27 mouse cellular contexts compared by ENCODE assay signal in genomic region chr7:25192110-25192509, GRCm38 (mm10). TPM values are rescaled to one million over a fixed set of nuclear protein-coding genes. Genes with fewer than 3 reads are reported as not detected.
DNase-seq lines count a peak whose midpoint lies in the region; ATAC-seq and TF ChIP-seq lines count a peak whose summit lies in the region.
"Had no signal": no experiment of that assay in that cellular context is flagged by ENCODE, and none has a peak within 500 bp of the region (broad histone marks: within the 10 kb centered on the region; RNA-seq: fewer than 3 reads in every experiment).

No protein-coding gene starts in this region.

- 80% methylated on average over 8 of the region's 8 CpGs for WGBS in hindbrain, embryonic 13.5 days
- WGBS in hindbrain, embryonic 11.5 days, result 76% methylated on average over 8 of the region's 8 CpGs

- ATAC-seq in hindbrain, embryonic 13.5 days (ENCODE audit: low FRiP score), result no peak
- no peak for ATAC-seq in hindbrain, embryonic 11.5 days (ENCODE audit: low FRiP score)
- ATAC-seq: forebrain, embryonic 15.5 days; intestine, postnatal 0 days had no signal

- H3K9ac ChIP-seq in hindbrain, embryonic 13.5 days, result no peak overlapping the region
- no peak overlapping the region for H3K9ac ChIP-seq in hindbrain, embryonic 11.5 days (ENCODE audit: low read depth, low read length)
- H3K9ac ChIP-seq in ES-E14 (ENCODE audit: insufficient read depth, low read depth, low read length, poor library complexity, severe bottlenecking), result peak overlapping the region; percentile 16; the same call in 1 of the 2 replicates
- H3K9ac ChIP-seq: embryonic facial prominence, embryonic 13.5 days; forebrain, embryonic 15.5 days; heart, embryonic 12.5 days; liver, embryonic 15.5 days; lung, embryonic 15.5 days; neural tube, embryonic 12.5 days; stomach, embryonic 15.5 days had no signal

- DNase-seq in hindbrain, embryonic 11.5 days (ENCODE audit: low spot score), result no peak
- peak; percentile 15 for DNase-seq in 3T3-L1 (ENCODE audit: low read depth, low spot score)
- peak; percentile 47 for DNase-seq in ES-E14 (ENCODE audit: low read depth, low spot score)
- peak; percentile 73 for DNase-seq in brain, embryonic 14.5 days (ENCODE audit: low read depth)
- DNase-seq in left cerebral cortex, postnatal 25 days (ENCODE audit: low spot score in 2 of 2), result no peak
- DNase-seq in thymus, adult 18-20 months, result no peak
- DNase-seq in embryo, embryonic 9.5 days (ENCODE audit: extremely low spot score), result no peak
- DNase-seq: adrenal gland, adult 2 months; cerebellum, adult 18-20 months; cerebellum, postnatal 25 days; gastrocnemius, postnatal 25 days; heart, adult 18-20 months; heart, postnatal 10 days; kidney, postnatal 36 days; layer of hippocampus, postnatal 36 days; lung, postnatal 4 days; right cerebral cortex, postnatal 4 days had no signal

- H3K27me3 ChIP-seq in hindbrain, embryonic 13.5 days, result peaks cover 3% of the 10 kb centered on the region; the same call in 1 of the 2 replicates
- no peaks in the 10 kb centered on the region for H3K27me3 ChIP-seq in hindbrain, embryonic 11.5 days (ENCODE audit: control insufficient read depth, insufficient read depth, low read length)
- H3K27me3 ChIP-seq: embryonic facial prominence, embryonic 13.5 days; forebrain, embryonic 15.5 days; liver, embryonic 15.5 days; lung, embryonic 15.5 days; neural tube, embryonic 12.5 days; stomach, embryonic 15.5 days had no signal

- no peak for TF ChIP-seq POLR2A in brain, embryonic 14.5 days (IDR thresholded peaks at IDR 0.05; ENCODE audit: borderline replicate concordance, extremely low read depth, insufficient read depth, insufficient read length, poor library complexity, severe bottlenecking)

- no peak overlapping the region for H3K4me3 ChIP-seq in hindbrain, embryonic 13.5 days
- H3K4me3 ChIP-seq in hindbrain, embryonic 11.5 days (ENCODE audit: low read depth, low read length), result no peak overlapping the region
- peak overlapping the region in 1 of 2 experiments; percentile 36; a peak in 3 of 4 replicates for H3K4me3 ChIP-seq in ES-E14 (ENCODE audit: insufficient read depth in 1 of 2, low read depth in 1 of 2, low read length in 2 of 2, poor library complexity in 1 of 2, severe bottlenecking in 1 of 2)
- H3K4me3 ChIP-seq: embryonic facial prominence, embryonic 13.5 days; erythroblast, embryonic 14.5 days; forebrain, embryonic 15.5 days; heart, embryonic 12.5 days; liver, embryonic 15.5 days; lung, embryonic 15.5 days; neural tube, embryonic 12.5 days; stomach, embryonic 15.5 days had no signal

- no peaks in the 10 kb centered on the region for H3K9me3 ChIP-seq in hindbrain, embryonic 13.5 days
- H3K9me3 ChIP-seq in hindbrain, embryonic 11.5 days (ENCODE audit: control insufficient read depth, low read length), result no peaks in the 10 kb centered on the region
- no peaks in the 10 kb centered on the region for H3K9me3 ChIP-seq in ES-E14 (ENCODE audit: control insufficient read depth, insufficient read depth, low read depth, low read length)
- H3K9me3 ChIP-seq: embryonic facial prominence, embryonic 13.5 days; forebrain, embryonic 15.5 days; heart, embryonic 12.5 days; liver, embryonic 15.5 days; lung, embryonic 15.5 days; neural tube, embryonic 12.5 days; stomach, embryonic 15.5 days had no signal

- 0 out of 2 replicates have a peak overlapping the region, but pooled peaks have one; percentile 8 for H3K27ac ChIP-seq in hindbrain, embryonic 13.5 days
- H3K27ac ChIP-seq in hindbrain, embryonic 11.5 days (ENCODE audit: low read depth, low read length), result no peak overlapping the region
- peak overlapping the region; percentile 67 for H3K27ac ChIP-seq in ES-E14 (ENCODE audit: insufficient read depth, low read depth, low read length, poor library complexity, severe bottlenecking)
- H3K27ac ChIP-seq: embryonic facial prominence, embryonic 13.5 days; forebrain, embryonic 15.5 days; liver, embryonic 15.5 days; lung, embryonic 15.5 days; neural tube, embryonic 12.5 days; stomach, embryonic 15.5 days had no signal

- H3K36me3 ChIP-seq in hindbrain, embryonic 13.5 days, result no peaks in the 10 kb centered on the region
- H3K36me3 ChIP-seq in hindbrain, embryonic 11.5 days (ENCODE audit: control insufficient read depth, insufficient read depth, low read length), result no peaks in the 10 kb centered on the region
- H3K36me3 ChIP-seq in ES-E14 (ENCODE audit: control insufficient read depth, insufficient read depth, low read length, poor library complexity, severe bottlenecking), result no peaks in the 10 kb centered on the region
- H3K36me3 ChIP-seq: embryonic facial prominence, embryonic 13.5 days; forebrain, embryonic 15.5 days; heart, embryonic 12.5 days; liver, embryonic 15.5 days; lung, embryonic 15.5 days; neural tube, embryonic 12.5 days; stomach, embryonic 15.5 days had no signal

- TF ChIP-seq CTCF in brain, embryonic 14.5 days (IDR thresholded peaks at IDR 0.05; ENCODE audit: borderline replicate concordance, extremely low read depth, insufficient read depth, insufficient read length), result no peak

- no peak overlapping the region for H3K4me2 ChIP-seq in hindbrain, embryonic 13.5 days
- H3K4me2 ChIP-seq in hindbrain, embryonic 11.5 days (replicated peaks; ENCODE audit: low read depth, low read length), result no peak overlapping the region
- H3K4me2 ChIP-seq: embryonic facial prominence, embryonic 13.5 days; forebrain, embryonic 15.5 days; heart, embryonic 12.5 days; liver, embryonic 15.5 days; lung, embryonic 15.5 days; neural tube, embryonic 12.5 days; stomach, embryonic 15.5 days had no signal

- in situ Hi-C loops in ES-E14 (cut with MboI; ENCODE audit: low sequenced_read_pairs in 2 of 2, unreplicated experiment in 2 of 2), result no loop called here

- no peaks in the 10 kb centered on the region for H3K4me1 ChIP-seq in hindbrain, embryonic 13.5 days (replicated peaks)
- H3K4me1 ChIP-seq in hindbrain, embryonic 11.5 days (replicated peaks; ENCODE audit: control insufficient read depth, insufficient read depth, low read length), result no peaks in the 10 kb centered on the region
- H3K4me1 ChIP-seq in ES-E14 (ENCODE audit: control insufficient read depth in 2 of 2, insufficient read depth in 2 of 2, low read length in 2 of 2, poor library complexity in 1 of 2), result peaks cover 11 to 16% of the 10 kb centered on the region in 2 experiments
- H3K4me1 ChIP-seq: embryonic facial prominence, embryonic 13.5 days; heart, embryonic 12.5 days; lung, embryonic 15.5 days; neural tube, embryonic 12.5 days; stomach, embryonic 15.5 days had no signal

- intact Hi-C loops in left cerebral cortex, postnatal 25 days (cut with DNase I), result no loop called here

TF ChIP-seq in ES-E14, 5 proteins besides CTCF, POLR2A, EP300 and RAD21:
- TF ChIP-seq CHD2 (IDR thresholded peaks at IDR 0.05; ENCODE audit: low read depth, low read length) (0 out of 2 replicates have a peak, but pooled peaks have one; percentile 48), MAFK (IDR thresholded peaks at IDR 0.05; ENCODE audit: insufficient read depth, low read depth, low read length) (no peak)

RNA-seq across cellular contexts. Expression of gene Pou2f2, which starts 12.6 kb away (rescaled TPM):
- polyA plus RNA-seq in hindbrain, embryonic 13.5 days (2015; fragmentation: Nextera tagmentation; extraction: Ambion mirVana), result 33.2 and 39.7 TPM in 2 replicates
- polyA plus RNA-seq in hindbrain, embryonic 11.5 days (2014; fragmentation: Nextera tagmentation; extraction: Ambion mirVana), result 40.1 and 51.9 TPM in 2 replicates
- 2.4 and 2.9 TPM in 2 replicates for total RNA-seq in ES-E14 (2012; rRNA removed)
- 44.6 and 57.5 TPM in 2 replicates for polyA plus RNA-seq in brain, embryonic 14.5 days (2012; rRNA removed)
- 10 to 100 TPM; 11.8 to 13.7 TPM for total RNA-seq in left cerebral cortex, postnatal 25 days (2021)

RNA-seq across cellular contexts. Expression of gene Dedd2, which starts 28.3 kb away (rescaled TPM):
- polyA plus RNA-seq in hindbrain, embryonic 13.5 days (2015; fragmentation: Nextera tagmentation; extraction: Ambion mirVana), result 14.0 and 15.4 TPM in 2 replicates
- 7.3 and 8.5 TPM in 2 replicates for polyA plus RNA-seq in hindbrain, embryonic 11.5 days (2014; fragmentation: Nextera tagmentation; extraction: Ambion mirVana)
- 22.8 and 31.3 TPM in 2 replicates for total RNA-seq in ES-E14 (2012; rRNA removed)
- 19.1 and 19.7 TPM in 2 replicates for polyA plus RNA-seq in brain, embryonic 14.5 days (2012; rRNA removed)
- total RNA-seq in left cerebral cortex, postnatal 25 days (2021), result 10 to 100 TPM; 24.1 to 25.4 TPM

RNA-seq across cellular contexts. Expression of gene Zfp526, which starts 29.1 kb away (rescaled TPM):
- polyA plus RNA-seq in hindbrain, embryonic 13.5 days (2015; fragmentation: Nextera tagmentation; extraction: Ambion mirVana), result 1.6 and 1.9 TPM in 2 replicates
- 2.9 and 3.9 TPM in 2 replicates for polyA plus RNA-seq in hindbrain, embryonic 11.5 days (2014; fragmentation: Nextera tagmentation; extraction: Ambion mirVana)
- 5.0 and 5.2 TPM in 2 replicates for total RNA-seq in ES-E14 (2012; rRNA removed)
- polyA plus RNA-seq in brain, embryonic 14.5 days (2012; rRNA removed), result 9.0 and 10.0 TPM in 2 replicates
- 10 to 100 TPM in 1 of 2 experiments, 1 to 10 TPM in 1; 10.0 to 11.1 TPM for total RNA-seq in left cerebral cortex, postnatal 25 days (2021)

RNA-seq across cellular contexts. Expression of gene Gsk3a, which starts 45.5 kb away (rescaled TPM):
- 13.9 and 14.6 TPM in 2 replicates for polyA plus RNA-seq in hindbrain, embryonic 13.5 days (2015; fragmentation: Nextera tagmentation; extraction: Ambion mirVana)
- polyA plus RNA-seq in hindbrain, embryonic 11.5 days (2014; fragmentation: Nextera tagmentation; extraction: Ambion mirVana), result 14.1 and 16.1 TPM in 2 replicates
- total RNA-seq in ES-E14 (2012; rRNA removed), result 38.2 and 38.5 TPM in 2 replicates
- polyA plus RNA-seq in brain, embryonic 14.5 days (2012; rRNA removed), result 224 and 265 TPM in 2 replicates
- total RNA-seq in left cerebral cortex, postnatal 25 days (2021), result 100 to 1,000 TPM; 213 to 224 TPM

RNA-seq across cellular contexts. Expression of gene Erf, which starts 58.5 kb away (rescaled TPM):
- 4.0 and 4.2 TPM in 2 replicates for polyA plus RNA-seq in hindbrain, embryonic 13.5 days (2015; fragmentation: Nextera tagmentation; extraction: Ambion mirVana)
- polyA plus RNA-seq in hindbrain, embryonic 11.5 days (2014; fragmentation: Nextera tagmentation; extraction: Ambion mirVana), result 12.8 and 14.2 TPM in 2 replicates
- total RNA-seq in ES-E14 (2012; rRNA removed), result 82.2 and 87.1 TPM in 2 replicates
- polyA plus RNA-seq in brain, embryonic 14.5 days (2012; rRNA removed), result 20.2 and 28.4 TPM in 2 replicates
- total RNA-seq in left cerebral cortex, postnatal 25 days (2021), result 10 to 100 TPM; 65.1 to 75.6 TPM

Comparison
In these comparisons a context has a peak if more than half of its experiments do, and no peak if none do; other contexts are left out.
1. DNase-seq: peak in 3T3-L1 (single experiment), ES-E14 (single experiment) and brain, embryonic 14.5 days (single experiment); none in hindbrain, embryonic 11.5 days (single experiment), left cerebral cortex, postnatal 25 days (0 of 2), thymus, adult 18-20 months (0 of 2) and embryo, embryonic 9.5 days (single experiment).